Mouse (Mus musculus) liver, embryonic 13.5 days (tissue): ENCODE results near the gene Ap2b1. TPM values are rescaled to one million over a fixed set of nuclear protein-coding genes. Genes with fewer than 3 reads are reported as not detected.
A peak's percentile ranks its signal among the peaks of the same experiment; 100 is the strongest.

ENCODE experiments used
- ATAC-seq: fragments of 200-750 bp; cut with Nextera tagmentation; 2 replicates; pipeline ENCODE4 v1.8.0; 2017; ENCODE audit warnings: low read depth, mild to moderate bottlenecking, moderate number of reproducible peaks, moderate library complexity
- DNase-seq: peaks from one replicate; pipeline ENCODE4 v3.0.0; 2022
- H3K27ac ChIP-seq: fragments of 300-500 bp; sonication (generic); 2 replicates; pipeline ENCODE4 v1.5.1; 2015; ENCODE audit warnings: moderate library complexity, mild to moderate bottlenecking, inconsistent platforms
- H3K27me3 ChIP-seq: fragments of 300-500 bp; sonication (generic); 2 replicates; pipeline ENCODE4 v1.6.1; 2015; ENCODE audit warnings: mild to moderate bottlenecking, inconsistent platforms
- H3K36me3 ChIP-seq: fragments of 300-500 bp; sonication (generic); 2 replicates; pipeline ENCODE4 v1.6.1; 2015; ENCODE audit warnings: mild to moderate bottlenecking, inconsistent platforms
- H3K4me1 ChIP-seq: fragments of 300-500 bp; sonication (generic); replicated peaks from 2 replicates; pipeline ENCODE4 v1.6.1; 2015; ENCODE audit warnings: inconsistent platforms
- H3K4me2 ChIP-seq: fragments of 300-500 bp; sonication (generic); 2 replicates; pipeline ENCODE4 v1.6.1; 2015; ENCODE audit warnings: inconsistent platforms, mild to moderate bottlenecking, moderate library complexity
- H3K4me3 ChIP-seq: fragments of 300-500 bp; sonication (generic); replicated peaks from 2 replicates; pipeline ENCODE4 v1.5.1; 2015; ENCODE audit warnings: mild to moderate bottlenecking, inconsistent platforms
- H3K9ac ChIP-seq: fragments of 300-500 bp; sonication (generic); 2 replicates; pipeline ENCODE4 v1.6.1; 2015; ENCODE audit warnings: mild to moderate bottlenecking, inconsistent platforms
- H3K9me3 ChIP-seq: fragments of 300-500 bp; sonication (generic); replicated peaks from 2 replicates; pipeline ENCODE4 v1.6.1; 2016; ENCODE audit warnings: inconsistent platforms
- WGBS: fragments of 180-500 bp; shearing (Covaris S2); methylation state at CpG from one replicate; pipeline ENCODE4 v1.1.7; 2015; ENCODE audit not compliant: insufficient replicate concordance; 5-methylcytosine and 5-hydroxymethylcytosine counted together
- polyA plus RNA-seq: library from polyadenylated mRNA; unstranded; fragments of >200 nt; fragmentation: Nextera tagmentation; extraction: Ambion mirVana; gene quantifications from 2 replicates; pipeline ENCODE4 v1.2.1, GENCODE M21; 2015

The Ap2b1 gene
- polyA plus RNA-seq, 1 experiment from 2014 or later = 19.3 TPM

DNA sequence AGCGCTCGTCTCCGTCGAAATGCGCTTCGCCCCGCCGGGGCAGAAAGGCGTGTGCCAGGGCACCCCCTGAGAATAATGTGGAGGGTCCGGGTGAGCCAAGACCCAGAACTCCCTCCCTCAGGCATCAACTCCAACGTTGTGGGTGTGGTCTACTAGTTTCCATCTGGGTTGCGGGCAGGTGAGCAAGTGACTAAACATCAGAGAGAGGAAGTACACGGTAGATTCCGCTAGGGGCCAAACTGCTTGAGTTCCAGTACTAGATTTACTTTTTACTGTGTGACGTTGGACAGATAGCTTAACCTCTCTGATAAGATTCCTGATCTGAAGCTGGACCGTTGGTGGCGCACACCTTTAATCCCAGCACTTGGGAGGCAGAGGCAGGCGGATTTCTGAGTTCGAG, 146.2 kb downstream of the Ap2b1 start:
- ATAC-seq (no peak), DNase-seq (no peak)
- Histone ChIP-seq H3K4me3 (peak overlapping the region; percentile 17; the same call in 1 of the 2 replicates), H3K27me3 (peaks cover 66% of the 10 kb centered on the region), H3K36me3 (no peaks in the 10 kb centered on the region), H3K4me1 (peaks cover 60% of the 10 kb centered on the region), H3K27ac (no peak overlapping the region), H3K9me3 (no peaks in the 10 kb centered on the region), H3K4me2 (peak overlapping the region; percentile 47), H3K9ac (no peak overlapping the region)
- WGBS = 15% methylated on average over 19 of the region's 19 CpGs

DNA sequence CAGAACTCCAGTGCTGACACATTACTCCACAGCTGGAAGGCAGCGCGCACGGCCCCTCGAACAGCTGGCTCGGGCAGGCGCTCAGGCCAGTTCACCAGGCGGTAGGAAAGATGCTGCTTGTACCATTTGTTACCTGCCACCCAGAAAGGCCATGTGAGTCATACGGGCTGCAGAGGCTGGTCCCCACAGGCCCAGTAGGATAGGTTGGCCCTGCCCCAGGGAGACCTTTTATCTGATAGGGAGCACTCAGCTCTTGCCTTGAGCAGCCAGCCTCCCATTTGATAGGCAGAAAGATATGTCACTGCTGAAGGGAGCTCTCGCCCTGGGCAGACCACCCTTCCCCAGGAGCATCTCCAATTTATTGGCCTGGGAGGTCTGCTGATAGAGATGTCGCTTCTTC, 148.8 kb downstream of the Ap2b1 start:
- Histone ChIP-seq H3K27ac (no peak overlapping the region), H3K9ac (no peak overlapping the region)
- ATAC-seq = no peak

DNA sequence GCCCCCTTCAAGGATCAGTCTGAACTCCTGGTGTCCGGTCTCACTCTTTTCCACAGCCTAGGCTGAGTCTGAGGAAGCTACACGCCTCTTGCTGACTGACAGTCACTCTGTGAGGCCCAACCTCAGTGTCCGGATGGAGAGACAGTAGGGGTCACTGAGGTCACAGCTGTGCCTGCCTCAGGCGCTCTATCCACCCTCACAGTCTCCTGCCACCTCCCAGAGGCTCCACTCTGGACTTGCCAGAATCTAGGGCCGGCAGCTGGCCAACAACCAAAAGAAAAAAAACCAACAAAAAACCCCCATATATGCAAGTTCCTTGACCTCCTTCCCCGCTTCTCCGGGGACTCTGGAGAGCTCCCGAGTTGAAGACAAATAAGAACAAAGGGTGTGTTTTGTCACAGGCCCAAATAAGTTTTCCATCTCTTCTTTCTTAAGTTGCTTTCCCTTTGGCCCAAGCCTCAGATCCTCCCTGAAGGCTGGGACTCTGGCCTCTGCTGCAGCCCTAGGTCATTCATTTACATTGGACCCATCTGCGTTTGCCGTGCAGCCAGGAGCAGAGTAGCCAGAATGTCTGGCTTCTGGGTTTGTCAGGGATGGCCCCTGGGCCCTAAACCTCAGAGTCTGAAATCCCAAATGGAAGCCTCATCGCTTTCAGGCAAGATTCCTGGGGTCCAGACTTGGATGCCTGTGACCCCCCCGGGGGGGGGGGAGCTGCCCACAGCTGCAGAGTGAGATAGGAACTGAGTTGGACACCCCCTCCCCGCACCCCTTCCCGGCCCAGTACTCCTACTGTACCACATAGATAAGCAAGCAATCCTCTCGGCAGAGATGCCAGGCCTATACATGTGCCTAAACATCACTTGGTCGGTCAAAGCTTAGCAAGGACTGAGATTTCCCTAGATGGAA, 149.4 kb downstream of the Ap2b1 start:
- peaks cover 41% of the 10 kb centered on the region for H3K4me1 ChIP-seq
- ATAC-seq = peak; percentile 29; the same call in 1 of the 2 replicates
- H3K9me3 ChIP-seq = no peaks in the 10 kb centered on the region
- H3K27ac ChIP-seq = no peak overlapping the region
- H3K9ac ChIP-seq = no peak overlapping the region
- H3K36me3 ChIP-seq = no peaks in the 10 kb centered on the region
- no peak for DNase-seq
- WGBS = 30% methylated on average over 16 of the region's 16 CpGs
- no peak overlapping the region for H3K4me2 ChIP-seq
- no peak overlapping the region for H3K4me3 ChIP-seq
- peaks cover 41% of the 10 kb centered on the region for H3K27me3 ChIP-seq

More for the DNA sequence above, 148.8 kb downstream of the Ap2b1 start:
- peaks cover 45% of the 10 kb centered on the region for H3K4me1 ChIP-seq
- peaks cover 48% of the 10 kb centered on the region for H3K27me3 ChIP-seq
- no peak for DNase-seq
- H3K9me3 ChIP-seq = no peaks in the 10 kb centered on the region
- no peak overlapping the region for H3K4me2 ChIP-seq
- 62% methylated on average over 10 of the region's 10 CpGs for WGBS
- H3K4me3 ChIP-seq = no peak overlapping the region
- H3K36me3 ChIP-seq = no peaks in the 10 kb centered on the region

DNA sequence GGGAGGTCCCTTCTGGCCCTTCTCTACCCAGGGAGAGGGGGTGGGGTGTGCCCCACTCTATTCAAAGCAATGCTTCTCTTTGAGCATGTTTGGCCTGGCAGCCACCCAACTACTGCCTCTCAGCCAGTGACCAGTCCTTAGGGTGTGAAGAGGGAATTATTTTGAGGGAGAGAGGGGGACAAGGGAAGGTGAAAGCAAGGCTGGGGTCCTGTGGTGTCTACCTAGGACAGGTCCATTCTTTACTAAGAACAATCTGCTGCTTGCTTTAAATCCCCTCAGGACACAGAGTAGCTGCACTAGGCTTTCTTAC, 150.1 kb downstream of the Ap2b1 start:
- no peak overlapping the region for H3K4me3 ChIP-seq
- no peak overlapping the region for H3K4me2 ChIP-seq
- peaks cover 35% of the 10 kb centered on the region for H3K27me3 ChIP-seq
- no peaks in the 10 kb centered on the region for H3K9me3 ChIP-seq
- peaks cover 36% of the 10 kb centered on the region for H3K4me1 ChIP-seq
- H3K27ac ChIP-seq = no peak overlapping the region
- no peak overlapping the region for H3K9ac ChIP-seq
- DNase-seq (no peak), ATAC-seq (no peak)
- no peaks in the 10 kb centered on the region for H3K36me3 ChIP-seq

DNA sequence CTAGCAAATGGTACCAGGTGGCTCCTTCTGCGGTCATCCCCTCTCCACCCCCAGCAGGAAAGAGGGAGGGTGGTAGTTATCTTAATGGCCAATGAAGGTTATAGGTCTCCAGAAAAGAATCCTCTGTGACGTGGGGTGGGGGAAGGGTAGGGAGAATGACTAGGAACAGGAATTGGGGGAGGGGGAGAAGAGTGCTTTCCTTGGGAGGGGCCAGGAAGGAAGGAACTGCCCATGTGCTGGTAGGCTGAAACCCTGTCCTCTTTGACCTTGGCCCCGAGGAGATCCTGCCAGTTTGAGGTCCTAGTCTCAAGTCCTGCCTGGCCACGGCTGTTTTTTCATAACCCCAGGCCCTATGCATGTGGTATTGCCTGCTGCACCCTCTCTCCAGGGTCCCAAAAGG, 150.5 kb downstream of the Ap2b1 start:
- Histone ChIP-seq H3K27ac (no peak overlapping the region), H3K4me2 (no peak overlapping the region), H3K27me3 (peaks cover 31% of the 10 kb centered on the region), H3K9ac (no peak overlapping the region), H3K4me1 (peaks cover 37% of the 10 kb centered on the region), H3K36me3 (no peaks in the 10 kb centered on the region), H3K4me3 (no peak overlapping the region), H3K9me3 (no peaks in the 10 kb centered on the region)
- ATAC-seq = no peak
- DNase-seq = no peak
- 26% methylated on average over 4 of the region's 4 CpGs for WGBS

DNA sequence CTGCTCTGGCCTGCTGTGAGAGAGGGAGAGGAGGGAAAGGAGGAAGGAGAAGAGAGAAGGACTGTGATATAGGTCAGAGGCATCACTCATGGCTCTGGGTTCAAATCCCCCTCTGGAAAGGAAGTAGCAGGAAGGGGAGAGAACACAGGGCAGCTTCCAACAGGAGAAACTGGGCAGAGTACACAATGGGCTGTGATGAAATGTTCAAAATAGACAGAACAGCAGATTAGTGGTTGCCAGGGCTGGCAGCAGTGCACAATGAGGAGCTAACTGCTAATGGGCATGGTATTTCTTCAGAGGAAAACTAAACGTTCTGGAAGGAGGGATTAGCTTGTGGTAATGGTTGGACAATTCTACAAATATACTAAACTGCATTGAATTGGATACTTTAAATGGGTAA, 151.7 kb downstream of the Ap2b1 start:
- DNase-seq = no peak
- no peak overlapping the region for H3K27ac ChIP-seq
- no peaks in the 10 kb centered on the region for H3K9me3 ChIP-seq
- H3K4me1 ChIP-seq = peaks cover 43% of the 10 kb centered on the region
- peaks cover 21% of the 10 kb centered on the region for H3K27me3 ChIP-seq
- no peak for ATAC-seq
- 36% methylated on average over 1 of the region's 1 CpGs for WGBS
- no peak overlapping the region for H3K4me2 ChIP-seq
- H3K4me3 ChIP-seq = no peak overlapping the region
- no peak overlapping the region for H3K9ac ChIP-seq
- H3K36me3 ChIP-seq = no peaks in the 10 kb centered on the region

DNA sequence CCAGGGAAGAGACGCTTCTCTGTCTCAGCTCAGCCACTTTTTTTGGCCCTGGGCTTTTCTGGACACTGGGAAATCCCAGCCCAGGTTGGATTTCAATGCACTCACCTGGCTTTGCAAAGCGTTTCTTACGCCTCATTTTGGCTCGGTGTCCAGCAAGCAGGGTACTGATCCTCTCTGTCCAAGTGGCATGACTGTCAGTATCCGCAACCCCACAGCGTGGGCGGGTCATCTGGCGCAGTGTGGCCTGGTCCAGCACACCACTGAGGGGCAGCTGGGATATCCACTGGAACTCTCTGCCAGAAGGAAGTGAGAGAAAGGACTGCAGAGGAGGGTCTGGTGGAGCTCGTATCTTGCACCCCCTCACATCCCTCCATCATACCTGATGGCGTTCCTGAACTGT, 152.5 kb downstream of the Ap2b1 start:
- ATAC-seq = no peak
- H3K9ac ChIP-seq = no peak overlapping the region
- no peaks in the 10 kb centered on the region for H3K9me3 ChIP-seq
- peaks cover 16% of the 10 kb centered on the region for H3K27me3 ChIP-seq
- no peak overlapping the region for H3K27ac ChIP-seq
- peaks cover 50% of the 10 kb centered on the region for H3K4me1 ChIP-seq
- H3K36me3 ChIP-seq = no peaks in the 10 kb centered on the region
- DNase-seq = no peak
- H3K4me3 ChIP-seq = no peak overlapping the region
- WGBS = 80% methylated on average over 10 of the region's 10 CpGs
- no peak overlapping the region for H3K4me2 ChIP-seq

DNA sequence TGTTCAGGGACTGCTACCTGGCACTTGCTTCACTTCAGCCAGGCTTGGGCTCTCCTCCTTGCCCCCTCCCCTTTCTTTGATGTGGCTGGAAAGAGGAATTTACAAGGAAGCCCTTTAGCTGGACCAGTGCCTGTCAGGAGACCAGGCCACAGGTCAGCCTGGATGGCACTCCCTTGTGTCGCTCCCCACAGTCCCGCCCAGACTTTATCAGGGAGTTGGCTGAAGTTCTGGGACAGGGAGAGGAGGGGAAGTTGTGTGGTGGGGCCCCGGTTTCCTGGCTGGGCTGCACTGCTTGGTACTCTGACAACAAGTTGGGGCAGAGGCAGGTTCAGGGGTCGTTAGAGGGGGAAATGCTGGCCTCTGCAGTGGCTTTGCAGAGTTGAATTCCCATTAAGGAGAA, 155.7 kb downstream of the Ap2b1 start:
- no peak overlapping the region for H3K4me3 ChIP-seq
- 0 out of 2 replicates have a peak overlapping the region, but pooled peaks have one; percentile 2 for H3K4me2 ChIP-seq
- no peak overlapping the region for H3K27ac ChIP-seq
- peaks cover 11% of the 10 kb centered on the region for H3K27me3 ChIP-seq
- ATAC-seq (peak; percentile 50; the same call in 1 of the 2 replicates), DNase-seq (no peak)
- H3K9ac ChIP-seq = no peak overlapping the region
- no peaks in the 10 kb centered on the region for H3K36me3 ChIP-seq
- H3K4me1 ChIP-seq = peaks cover 27% of the 10 kb centered on the region
- no peaks in the 10 kb centered on the region for H3K9me3 ChIP-seq
- WGBS = 4% methylated on average over 4 of the region's 4 CpGs

Other genes starting within 250 kb of the Ap2b1 start
- 4.9 and 5.0 TPM in 2 replicates for gene Slfn2, start 233.9 kb upstream of the Ap2b1 start, polyA plus RNA-seq
- gene Slfn1, start 182.2 kb upstream of the Ap2b1 start, polyA plus RNA-seq = 0.10 and 0.28 TPM in 2 replicates
- gene Slfn4, start 123.8 kb upstream of the Ap2b1 start, polyA plus RNA-seq = 0.06 and 0.08 TPM in 2 replicates
- 1.2 and 2.0 TPM in 2 replicates for gene Slfn3, start 107.7 kb upstream of the Ap2b1 start, polyA plus RNA-seq
- 21.6 and 24.7 TPM in 2 replicates for gene Slfn14, start 12.3 kb upstream of the Ap2b1 start, polyA plus RNA-seq
- 5.5 and 7.7 TPM in 2 replicates for gene Pex12, start 3.6 kb downstream of the Ap2b1 start, polyA plus RNA-seq
- gene Rasl10b, start 110.1 kb downstream of the Ap2b1 start, polyA plus RNA-seq = 0.20 and 0.27 TPM in 2 replicates
- not detected in 2 replicates for gene Gas2l2, start 130.4 kb downstream of the Ap2b1 start, polyA plus RNA-seq
- gene 1700020L24Rik, start 138.7 kb downstream of the Ap2b1 start, polyA plus RNA-seq = 0.65 and 0.78 TPM in 2 replicates
- gene Mmp28, start 164.0 kb downstream of the Ap2b1 start, polyA plus RNA-seq = 0.47 and 0.50 TPM in 2 replicates
- 4.7 and 5.4 TPM in 2 replicates for gene Taf15, start 174.1 kb downstream of the Ap2b1 start, polyA plus RNA-seq
- gene Heatr9, start 223.2 kb downstream of the Ap2b1 start, polyA plus RNA-seq = not detected in 2 replicates
- 0.21 and 0.30 TPM in 2 replicates for gene Ccl5, start 231.5 kb downstream of the Ap2b1 start, polyA plus RNA-seq